Mouse (Mus musculus) liver, embryonic 14.5 days (tissue): ENCODE data around the gene Gm21987. TPM values are rescaled to one million over a fixed set of nuclear protein-coding genes. Genes with fewer than 3 reads are reported as not detected.
"Not testable (repeated sequence)": the region's sequence is repeated elsewhere in the genome, so short reads cannot be mapped to it uniquely, and the experiment has no call there.

Experiments
- ATAC-seq: fragments of 200-750 bp; cut with Nextera tagmentation; 2 replicates; pipeline ENCODE4 v1.8.0; 2017; ENCODE audit warnings: moderate number of reproducible peaks, mild to moderate bottlenecking, moderate library complexity; ENCODE audit not compliant: insufficient read depth
- DNase-seq, 3 experiments: peaks; one replicate each; pipeline ENCODE4 v3.0.0-alpha.2; 2012 to 2013; ENCODE audit warnings: low read depth in 3 of 3, low spot score in 3 of 3
- H3K27ac ChIP-seq: fragments of 300-500 bp; sonication (generic); 2 replicates; pipeline ENCODE4 v1.5.1; 2014; ENCODE audit warnings: moderate library complexity, mild to moderate bottlenecking, control low read depth, inconsistent platforms
- H3K27me3 ChIP-seq: fragments of 300-500 bp; sonication (generic); 2 replicates; pipeline ENCODE4 v1.6.1; 2014; ENCODE audit warnings: mild to moderate bottlenecking, low read length, moderate library complexity; ENCODE audit not compliant: control insufficient read depth, insufficient read depth
- H3K36me3 ChIP-seq: fragments of 300-500 bp; sonication (generic); replicated peaks from 2 replicates; pipeline ENCODE4 v1.6.1; 2014; ENCODE audit warnings: low read depth; ENCODE audit not compliant: control insufficient read depth, insufficient read depth
- H3K4me1 ChIP-seq, 2 experiments: fragments of 200-500 bp in 1 of 2; fragments of 300-500 bp in 1 of 2; sonication (generic) in 1 of 2; replicated peaks; 2 replicates each; pipeline ENCODE4 v1.6.1; 2012 to 2014; ENCODE audit warnings: antibody characterized with exemption in 1 of 2, inconsistent platforms in 1 of 2, low read length in 1 of 2; ENCODE audit not compliant: control insufficient read depth in 2 of 2, insufficient read depth in 2 of 2
- H3K4me2 ChIP-seq: fragments of 300-500 bp; sonication (generic); 2 replicates; pipeline ENCODE4 v1.6.1; 2014; ENCODE audit warnings: low read depth, mild to moderate bottlenecking, control low read depth, moderate library complexity
- H3K4me3 ChIP-seq, 2 experiments: fragments of 200-500 bp in 1 of 2; fragments of 300-500 bp in 1 of 2; sonication (generic) in 1 of 2; 2 replicates each; pipeline ENCODE4 v1.5.1; 2012 to 2014; ENCODE audit warnings: low read depth in 2 of 2, low read length in 2 of 2, mild to moderate bottlenecking in 2 of 2, control low read depth in 1 of 2, inconsistent platforms in 1 of 2, moderate library complexity in 1 of 2; ENCODE audit not compliant: insufficient read depth in 1 of 2
- H3K9ac ChIP-seq: fragments of 300-500 bp; sonication (generic); replicated peaks from 2 replicates; pipeline ENCODE4 v1.6.1; 2014; ENCODE audit warnings: mild to moderate bottlenecking, control low read depth, moderate library complexity
- H3K9me3 ChIP-seq: fragments of 300-500 bp; sonication (generic); 2 replicates; pipeline ENCODE4 v1.6.1; 2016; ENCODE audit warnings: low read length, mixed read lengths; ENCODE audit not compliant: control insufficient read depth
- CTCF ChIP-seq: IDR thresholded peaks from 2 replicates; pipeline ENCODE4 v1.5.1; 2016; ENCODE audit warnings: antibody characterized with exemption, low read depth, control low read depth
- EP300 ChIP-seq: IDR thresholded peaks from 2 replicates; pipeline ENCODE4 v1.6.1; 2016; ENCODE audit warnings: antibody characterized with exemption, low read depth
- WGBS: fragments of 180-500 bp; shearing (Covaris S2); extraction: QIAGEN DNeasy Blood & Tissue Kit; methylation state at CpG from one replicate; pipeline ENCODE4 v1.1.7; 2014; ENCODE audit not compliant: insufficient replicate concordance; 5-methylcytosine and 5-hydroxymethylcytosine counted together
- polyA plus RNA-seq, 2 experiments: library from polyadenylated mRNA; depleted of rRNA in 1 of 2; stranded (reverse) in 1 of 2; unstranded in 1 of 2; fragments of >200 nt; fragmentation: Nextera tagmentation in 1 of 2; extraction: Ambion mirVana in 1 of 2; gene quantifications; 2 replicates each; pipeline versions ENCODE4 v1.2.1 to v1.2.3; 2012 to 2014

Gene Gm21987
- polyA plus RNA-seq, 2 experiments: not detected

DNA sequence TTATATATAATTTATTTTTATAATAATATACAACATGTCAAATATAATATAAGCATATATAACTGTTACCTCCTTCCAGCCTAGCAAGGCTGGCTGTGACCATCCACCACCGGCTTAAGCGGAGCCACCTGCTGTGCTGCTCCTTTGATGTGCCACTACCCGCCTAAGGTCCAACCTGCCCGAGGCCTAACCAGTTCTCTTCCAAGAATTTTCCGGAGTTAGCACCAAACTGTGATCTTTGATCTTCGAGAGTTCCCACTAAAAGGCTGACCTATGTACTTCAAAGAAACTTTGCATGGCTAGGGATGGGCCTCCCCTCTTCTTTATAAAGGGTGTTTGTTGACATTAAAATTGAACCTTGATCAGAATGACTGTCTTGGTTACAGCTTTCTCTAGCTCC is 12.4 kb upstream of the Gm21987 start:
- H3K4me2 ChIP-seq: no peak overlapping the region
- no peaks in the 10 kb centered on the region for H3K36me3 ChIP-seq
- no peaks in the 10 kb centered on the region for H3K9me3 ChIP-seq
- H3K27me3 ChIP-seq: no peaks in the 10 kb centered on the region
- no peaks in the 10 kb centered on the region for H3K4me1 ChIP-seq
- no peak overlapping the region for H3K27ac ChIP-seq
- no peak overlapping the region for H3K4me3 ChIP-seq
- TF ChIP-seq CTCF (no peak), EP300 (no peak)
- H3K9ac ChIP-seq: no peak overlapping the region
- ATAC-seq: no peak
- no peak for DNase-seq
- WGBS: 54% methylated on average over 6 of the region's 6 CpGs

DNA sequence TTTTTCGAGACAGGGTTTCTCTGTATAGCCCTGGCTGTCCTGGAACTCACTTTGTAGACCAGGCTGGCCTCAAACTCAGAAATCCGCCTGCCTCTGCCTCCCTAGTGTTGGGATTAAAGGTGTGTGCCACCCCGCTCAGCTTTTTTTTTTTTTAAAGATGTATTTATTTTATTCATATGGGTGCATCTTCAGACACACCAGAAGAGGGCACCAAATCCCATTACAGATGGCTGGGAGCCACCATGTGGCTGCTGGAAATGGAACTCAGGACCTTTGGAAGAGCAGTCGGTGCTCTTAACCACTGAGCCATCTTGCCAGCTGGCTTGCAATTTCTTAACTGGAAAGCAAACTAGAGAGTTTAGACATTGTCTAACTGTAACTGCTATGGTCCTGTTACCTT is 8.8 kb upstream of the Gm21987 start:
- 63% methylated on average over 4 of the region's 4 CpGs for WGBS
- not testable (repeated sequence) for H3K27me3 ChIP-seq, H3K36me3 ChIP-seq, H3K9ac ChIP-seq, H3K4me2 ChIP-seq, ATAC-seq, H3K4me1 ChIP-seq, H3K9me3 ChIP-seq, H3K4me3 ChIP-seq, H3K27ac ChIP-seq, DNase-seq
- peak; percentile 37 for TF ChIP-seq CTCF

DNA sequence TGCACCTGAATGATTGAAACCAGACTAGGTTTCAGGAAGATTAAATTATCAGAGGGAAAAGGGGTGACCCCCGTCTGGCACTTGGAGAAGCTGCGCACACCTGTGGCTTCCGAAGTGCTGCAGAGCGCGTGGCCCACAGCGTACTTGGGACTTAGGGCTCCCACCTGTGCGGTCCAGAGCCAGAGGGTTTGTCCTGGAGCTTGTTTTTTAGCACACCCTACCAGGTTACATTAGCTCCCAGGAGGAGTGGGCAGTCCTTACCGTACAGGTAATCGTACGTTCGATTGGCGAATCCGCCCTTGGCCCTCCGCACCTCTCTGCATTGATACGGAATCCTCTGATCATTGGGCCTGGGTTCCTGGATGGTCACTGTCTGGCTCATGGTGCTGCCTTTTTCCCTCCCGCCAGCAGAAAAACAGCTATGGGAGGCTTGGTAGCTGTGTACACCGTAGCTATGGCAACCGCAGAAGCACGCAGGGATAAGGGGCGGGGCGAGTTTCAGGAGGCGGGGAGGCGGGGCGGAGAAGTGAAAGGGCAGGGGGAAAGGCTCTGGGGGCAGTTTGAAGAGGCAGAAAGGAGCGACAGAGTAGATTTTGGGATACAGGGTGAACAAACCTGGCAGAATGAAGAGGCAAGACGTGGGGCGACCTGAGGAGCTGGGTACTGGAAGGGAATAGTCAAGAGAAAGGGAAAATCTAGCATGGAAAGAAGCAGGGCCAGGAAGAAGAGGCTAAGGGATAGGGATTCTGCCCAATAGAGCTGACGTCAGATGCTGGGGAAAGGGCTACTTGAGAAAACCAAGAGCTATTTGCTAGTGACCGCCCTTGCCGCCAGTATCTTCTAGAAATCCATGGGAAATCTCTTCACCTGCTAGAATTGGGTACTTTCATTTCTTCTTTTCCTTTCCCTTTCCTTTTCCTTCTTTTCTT is 5.2 kb upstream of the Gm21987 start, which contains the start of gene Maats1:
Gene Maats1, minus strand, starts transcription at position 748 of the 929 bp plus-strand sequence.
- Histone ChIP-seq H3K36me3 (no peaks in the 10 kb centered on the region), H3K27ac (no peak within 1 kb of the TSS), H3K4me2 (peak within 1 kb of the TSS; percentile 40), H3K4me3 (peak within 1 kb of the TSS in 1 of 2 experiments; percentile 36; a peak in 2 of 4 replicates), H3K9me3 (no peaks in the 10 kb centered on the region), H3K27me3 (no peaks in the 10 kb centered on the region), H3K9ac (no peak within 1 kb of the TSS), H3K4me1 (peaks cover 4 to 12% of the 10 kb centered on the region in 2 experiments)
- ATAC-seq (peak; percentile 60; the same call in 1 of the 2 replicates), DNase-seq (peak; percentile 52 to 69 (median 59))
- no peak for TF ChIP-seq CTCF
- no peak for TF ChIP-seq EP300
- 17% methylated on average over 30 of the region's 30 CpGs for WGBS

DNA sequence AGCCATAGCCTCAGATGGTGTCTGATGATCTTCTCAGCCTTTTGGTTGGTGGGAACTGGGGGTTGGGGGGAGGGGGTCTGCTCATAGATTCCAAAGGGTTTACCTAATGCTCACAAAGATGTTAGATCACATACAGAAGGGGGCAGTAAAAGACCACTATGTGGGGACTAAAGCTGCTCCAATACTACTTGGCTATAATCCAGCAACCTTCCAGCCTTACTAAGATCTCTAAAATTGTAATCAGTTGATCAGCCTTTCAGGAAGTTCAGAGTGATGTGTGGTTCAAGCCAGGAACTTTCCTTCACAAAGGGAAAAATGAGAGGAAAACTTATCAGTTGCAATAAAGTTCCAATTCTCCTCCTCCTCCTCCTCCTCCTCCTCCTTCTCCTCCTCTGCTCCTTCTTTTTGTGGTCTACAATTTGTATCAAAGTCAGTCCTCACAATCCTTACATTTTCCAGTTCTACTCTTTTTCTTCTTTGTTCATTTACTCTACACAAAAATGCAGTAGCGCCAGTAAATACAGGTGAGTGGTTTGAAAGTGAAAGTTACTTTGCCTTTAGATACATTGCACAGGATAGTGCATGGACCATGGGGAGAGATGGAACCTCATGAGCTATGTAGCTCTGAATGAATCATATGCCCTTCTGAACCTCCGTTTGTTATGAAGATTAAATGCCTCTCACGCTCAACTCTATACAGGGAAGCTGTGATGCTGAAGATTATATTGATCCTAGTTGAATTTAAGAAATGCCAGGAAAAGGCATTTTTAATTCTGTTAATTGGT is 1.7 kb upstream of the Gm21987 start:
- no peak for DNase-seq
- no peaks in the 10 kb centered on the region for H3K9me3 ChIP-seq
- peaks cover 16 to 31% of the 10 kb centered on the region in 2 experiments for H3K4me1 ChIP-seq
- H3K36me3 ChIP-seq: peaks cover 10% of the 10 kb centered on the region
- no peaks in the 10 kb centered on the region for H3K27me3 ChIP-seq
- peak; percentile 47 for TF ChIP-seq CTCF
- no peak for TF ChIP-seq EP300
- WGBS: 70% methylated on average over 3 of the region's 3 CpGs
- H3K4me2 ChIP-seq: no peak overlapping the region
- H3K9ac ChIP-seq: no peak overlapping the region
- no peak overlapping the region for H3K27ac ChIP-seq
- ATAC-seq: no peak
- H3K4me3 ChIP-seq: no peak overlapping the region

DNA sequence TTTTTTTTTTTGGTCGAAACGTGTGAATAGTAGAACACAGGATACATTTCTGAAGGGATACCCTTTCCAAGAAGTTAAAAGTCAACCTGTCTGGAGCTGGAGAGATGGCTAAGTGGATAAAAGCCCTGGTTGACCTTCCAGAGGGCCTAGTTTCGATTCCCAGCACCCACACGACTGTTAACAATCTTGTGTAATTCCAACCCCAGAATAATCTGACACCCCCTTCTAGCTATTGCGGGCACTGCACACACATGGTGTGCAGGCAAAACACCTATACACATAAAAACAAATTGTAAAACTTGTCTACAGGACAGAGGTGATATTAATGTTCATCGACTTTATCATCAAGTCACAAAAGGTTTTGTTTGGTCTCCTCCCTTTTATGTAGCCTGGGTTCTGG is 748 bp downstream of the Gm21987 start:
- Histone ChIP-seq H3K9me3 (no peaks in the 10 kb centered on the region), H3K36me3 (peaks cover 33% of the 10 kb centered on the region), H3K27ac (peak overlapping the region; percentile 94), H3K4me2 (peak overlapping the region; percentile 79), H3K9ac (peak overlapping the region; percentile 95), H3K4me3 (peak overlapping the region; percentile 95 to 99), H3K4me1 (peaks cover 26 to 34% of the 10 kb centered on the region in 2 experiments), H3K27me3 (no peaks in the 10 kb centered on the region)
- ATAC-seq: no peak
- TF ChIP-seq EP300 (no peak), CTCF (no peak)
- DNase-seq: no peak
- 22% methylated on average over 6 of the region's 6 CpGs for WGBS
